Mouse (Mus musculus) right cerebral cortex, postnatal 10 days (tissue): ENCODE results near the gene Vcp.
A peak's percentile ranks its signal among the peaks of the same experiment; 100 is the strongest.

Experiments
- DNase-seq, 2 experiments: peaks; one replicate each; pipeline ENCODE4 v3.0.0; 2021; ENCODE audit warnings: low spot score in 2 of 2

Vcp gene

GRCm38 (mm10) chr4:43000141-43000986 lies at the start of gene Vcp:
Gene Vcp (minus strand): TSS chr4:43000507.
- peak; percentile 100 for DNase-seq

GRCm38 (mm10) chr4:43047231-43047630 lies 46.9 kb upstream of the Vcp start:
- peak; percentile 88 to 89 for DNase-seq

- no peak for DNase-seq
These were observed 46.3 kb upstream of the Vcp start for GRCm38 (mm10) chr4:43046607-43047006.

- DNase-seq: peak; percentile 97
These were observed 45.5 kb upstream of the Vcp start, which contains the start of gene Fam214b for GRCm38 (mm10) chr4:43045659-43046302. Gene Fam214b (minus strand): TSS chr4:43046220.

- peak; percentile 49 to 64 for DNase-seq
These were observed 45.0 kb upstream of the Vcp start for GRCm38 (mm10) chr4:43045285-43045658.

- DNase-seq: peak in 1 of 2 experiments; percentile 53
These were observed 44.4 kb upstream of the Vcp start for GRCm38 (mm10) chr4:43044673-43045072.

- peak; percentile 83 to 87 for DNase-seq
These were observed 43.5 kb upstream of the Vcp start for GRCm38 (mm10) chr4:43043644-43044357.

GRCm38 (mm10) chr4:43040881-43041547 lies 40.7 kb upstream of the Vcp start:
- DNase-seq: no peak

- DNase-seq: peak; percentile 98 to 99
These were observed 39.8 kb upstream of the Vcp start for GRCm38 (mm10) chr4:43040114-43040572.

GRCm38 (mm10) chr4:43039609-43040008 lies 39.3 kb upstream of the Vcp start:
- no peak for DNase-seq

GRCm38 (mm10) chr4:43038567-43039495 lies 38.5 kb upstream of the Vcp start:
- DNase-seq: peak; percentile 71 to 81

- no peak for DNase-seq
These were observed 37.7 kb upstream of the Vcp start for GRCm38 (mm10) chr4:43037860-43038566.

GRCm38 (mm10) chr4:43036356-43036755 lies 36.0 kb upstream of the Vcp start:
- DNase-seq: no peak

GRCm38 (mm10) chr4:43035851-43036250 lies 35.5 kb upstream of the Vcp start:
- peak in 1 of 2 experiments; percentile 27 for DNase-seq

- DNase-seq: peak in 1 of 2 experiments; percentile 35
These were observed 33.2 kb upstream of the Vcp start for GRCm38 (mm10) chr4:43033481-43033880.

GRCm38 (mm10) chr4:43032501-43032900 lies 32.2 kb upstream of the Vcp start:
- DNase-seq: peak in 1 of 2 experiments; percentile 29

GRCm38 (mm10) chr4:43031237-43031995 lies 31.1 kb upstream of the Vcp start, which contains the start of gene Stoml2:
Gene Stoml2 (minus strand): TSS chr4:43031710.
- DNase-seq: peak; percentile 96

- no peak for DNase-seq
These were observed 30.5 kb upstream of the Vcp start for GRCm38 (mm10) chr4:43030780-43031230.

- no peak for DNase-seq
These were observed 30.0 kb upstream of the Vcp start for GRCm38 (mm10) chr4:43030352-43030751.
